Mouse (Mus musculus) brown adipose tissue, adult 24 weeks (tissue): ENCODE data around the gene C530025M09Rik. TPM values are rescaled to one million over a fixed set of nuclear protein-coding genes. Genes with fewer than 3 reads are reported as not detected.

Source experiments
- H3K27ac ChIP-seq: fragments of 200-500 bp; replicated peaks from 2 replicates; pipeline ENCODE4 v1.5.1; 2012; ENCODE audit warnings: low read depth, mild to moderate bottlenecking, low read length
- H3K4me1 ChIP-seq: fragments of 200-500 bp; 2 replicates; pipeline ENCODE4 v1.6.1; 2012; ENCODE audit warnings: low read length, mixed read lengths; ENCODE audit not compliant: control insufficient read depth, insufficient read depth, insufficient read length
- H3K4me3 ChIP-seq: fragments of 200-500 bp; 2 replicates; pipeline ENCODE4 v1.5.1; 2012; ENCODE audit warnings: low read depth, mild to moderate bottlenecking, low read length, moderate library complexity; ENCODE audit not compliant: insufficient read depth
- polyA plus RNA-seq: library from polyadenylated mRNA; stranded (reverse); fragments of >200 nt; gene quantifications from 2 replicates; pipeline ENCODE4 v1.2.4, GENCODE M21; 2012; ENCODE audit not compliant: missing spikeins, insufficient read depth, insufficient read length

The C530025M09Rik gene
- not detected in 2 replicates for polyA plus RNA-seq

GRCm38 (mm10) chr2:149830536-149831458 lies at the start of gene C530025M09Rik:
C530025M09Rik (minus strand) TSS chr2:149831213.
- Histone ChIP-seq H3K27ac (no peak within 1 kb of the TSS), H3K4me1 (no peaks in the 10 kb centered on the region), H3K4me3 (peak within 1 kb of the TSS; percentile 50)

- H3K27ac ChIP-seq: no peak overlapping the region
- H3K4me1 ChIP-seq: no peaks in the 10 kb centered on the region
- no peak overlapping the region for H3K4me3 ChIP-seq
Measured at GRCm38 (mm10) chr2:149877954-149878353, 46.9 kb upstream of the C530025M09Rik start.

GRCm38 (mm10) chr2:149873346-149873745 lies 42.3 kb upstream of the C530025M09Rik start:
- Histone ChIP-seq H3K4me3 (no peak overlapping the region), H3K4me1 (no peaks in the 10 kb centered on the region), H3K27ac (no peak overlapping the region)

- H3K27ac ChIP-seq: no peak overlapping the region
Measured at GRCm38 (mm10) chr2:149872496-149872895, 41.5 kb upstream of the C530025M09Rik start.

GRCm38 (mm10) chr2:149870496-149870895 lies 39.5 kb upstream of the C530025M09Rik start:
- Histone ChIP-seq H3K4me1 (no peaks in the 10 kb centered on the region), H3K27ac (no peak overlapping the region), H3K4me3 (no peak overlapping the region)

More at GRCm38 (mm10) chr2:149872496-149872895, 41.5 kb upstream of the C530025M09Rik start:
- Histone ChIP-seq H3K4me3 (no peak overlapping the region), H3K4me1 (no peaks in the 10 kb centered on the region)

GRCm38 (mm10) chr2:149865914-149866435 lies 35.0 kb upstream of the C530025M09Rik start:
- no peak overlapping the region for H3K4me3 ChIP-seq
- no peak overlapping the region for H3K27ac ChIP-seq
- H3K4me1 ChIP-seq: no peaks in the 10 kb centered on the region

GRCm38 (mm10) chr2:149861002-149861401 lies 30.0 kb upstream of the C530025M09Rik start:
- no peak overlapping the region for H3K4me3 ChIP-seq

GRCm38 (mm10) chr2:149848778-149849177 lies 17.8 kb upstream of the C530025M09Rik start:
- no peak overlapping the region for H3K4me3 ChIP-seq

More at GRCm38 (mm10) chr2:149861002-149861401, 30.0 kb upstream of the C530025M09Rik start:
- H3K27ac ChIP-seq: no peak overlapping the region
- H3K4me1 ChIP-seq: no peaks in the 10 kb centered on the region

GRCm38 (mm10) chr2:149844575-149844974 lies 13.6 kb upstream of the C530025M09Rik start:
- Histone ChIP-seq H3K27ac (no peak overlapping the region), H3K4me1 (no peaks in the 10 kb centered on the region), H3K4me3 (no peak overlapping the region)

More at GRCm38 (mm10) chr2:149848778-149849177, 17.8 kb upstream of the C530025M09Rik start:
- Histone ChIP-seq H3K27ac (no peak overlapping the region), H3K4me1 (no peaks in the 10 kb centered on the region)

GRCm38 (mm10) chr2:149839666-149840065 lies 8.7 kb upstream of the C530025M09Rik start:
- H3K27ac ChIP-seq: no peak overlapping the region
- no peak overlapping the region for H3K4me3 ChIP-seq
- no peaks in the 10 kb centered on the region for H3K4me1 ChIP-seq

GRCm38 (mm10) chr2:149836471-149837135 lies 5.6 kb upstream of the C530025M09Rik start:
- no peak overlapping the region for H3K27ac ChIP-seq
- H3K4me3 ChIP-seq: no peak overlapping the region
- H3K4me1 ChIP-seq: no peaks in the 10 kb centered on the region

GRCm38 (mm10) chr2:149835091-149835490 lies 4.1 kb upstream of the C530025M09Rik start:
- H3K4me3 ChIP-seq: no peak overlapping the region
- no peak overlapping the region for H3K27ac ChIP-seq
- no peaks in the 10 kb centered on the region for H3K4me1 ChIP-seq

- Histone ChIP-seq H3K27ac (no peak overlapping the region), H3K4me1 (no peaks in the 10 kb centered on the region), H3K4me3 (no peak overlapping the region)
Measured at GRCm38 (mm10) chr2:149832301-149832700, 1.3 kb upstream of the C530025M09Rik start.

- H3K4me1 ChIP-seq: no peaks in the 10 kb centered on the region
- H3K4me3 ChIP-seq: peak overlapping the region; percentile 50
- H3K27ac ChIP-seq: no peak overlapping the region
Measured at GRCm38 (mm10) chr2:149831459-149832245, 639 bp upstream of the C530025M09Rik start.
